Mouse (Mus musculus) CH12.LX (cell line): ENCODE results near the gene Chst5. TPM values are rescaled to one million over a fixed set of nuclear protein-coding genes. Genes with fewer than 3 reads are reported as not detected.

ENCODE experiments used
- DNase-seq: peaks from one replicate; pipeline ENCODE4 v3.0.0-alpha.2; 2013; ENCODE audit errors: extremely low read depth
- H3K27ac ChIP-seq: 2 replicates; pipeline ENCODE4 v1.5.1; 2012; ENCODE audit warnings: low read depth, mild to moderate bottlenecking, control low read depth, moderate library complexity; ENCODE audit not compliant: insufficient read depth
- H3K27me3 ChIP-seq: replicated peaks from 2 replicates; pipeline ENCODE3; 2012; ENCODE audit warnings: inconsistent platforms
- H3K36me3 ChIP-seq, 2 experiments: replicated peaks in 1 of 2; 2 replicates each; pipeline versions ENCODE3 to v1.6.1; 2012; ENCODE audit warnings: inconsistent platforms in 1 of 2, low read length in 1 of 2, mild to moderate bottlenecking in 1 of 2, mixed read lengths in 1 of 2, moderate library complexity in 1 of 2; ENCODE audit not compliant: control insufficient read depth in 1 of 2, insufficient read depth in 1 of 2
- H3K4me1 ChIP-seq, 2 experiments: 2 replicates each; pipeline ENCODE4 v1.6.1; 2012; ENCODE audit warnings: inconsistent platforms in 1 of 2, moderate library complexity in 1 of 2; ENCODE audit not compliant: insufficient read depth in 2 of 2, control insufficient read depth in 1 of 2
- H3K4me2 ChIP-seq: 2 replicates; pipeline ENCODE4 v1.6.1; 2012; ENCODE audit warnings: low read depth, mild to moderate bottlenecking, control low read depth; ENCODE audit not compliant: poor library complexity, insufficient read depth, severe bottlenecking
- H3K4me3 ChIP-seq, 3 experiments: fragments of 150-350 bp in 1 of 3; sonication (generic) in 1 of 3; replicated peaks in 1 of 3; 2 replicates each; pipeline versions ENCODE3 to v1.5.1; 2011 to 2012; ENCODE audit warnings: low read depth in 2 of 3, low read length in 2 of 3, mild to moderate bottlenecking in 2 of 3, moderate library complexity in 2 of 3, control low read depth in 1 of 3, improper control_type of control experiment in 1 of 3, inconsistent platforms in 1 of 3, mixed read lengths in 1 of 3; ENCODE audit not compliant: poor library complexity in 1 of 3
- H3K79me2 ChIP-seq: replicated peaks from 2 replicates; pipeline ENCODE4 v1.6.1; 2012; ENCODE audit warnings: mild to moderate bottlenecking, moderate library complexity; ENCODE audit not compliant: control insufficient read depth, poor library complexity, insufficient read depth, severe bottlenecking; ENCODE audit errors: extremely low read depth
- H3K9ac ChIP-seq: 2 replicates; pipeline ENCODE4 v1.6.1; 2012; ENCODE audit warnings: low read depth, mild to moderate bottlenecking, control low read depth, moderate library complexity; ENCODE audit not compliant: insufficient read depth
- H3K9me3 ChIP-seq: replicated peaks from 2 replicates; pipeline ENCODE3; 2012; ENCODE audit warnings: low read length, inconsistent platforms, mixed read lengths
- BHLHE40 ChIP-seq: IDR thresholded peaks from 2 replicates; pipeline ENCODE4 v1.6.1; 2011; ENCODE audit warnings: mild to moderate bottlenecking, low read depth, low read length, improper control_type of control experiment
- CHD2 ChIP-seq: IDR thresholded peaks from 2 replicates; pipeline ENCODE4 v1.6.1; 2011; ENCODE audit warnings: low read length, improper control_type of control experiment
- ELF1 ChIP-seq: IDR thresholded peaks from 2 replicates; pipeline ENCODE4 v1.6.1; 2014; ENCODE audit warnings: low read depth, mild to moderate bottlenecking, inconsistent platforms, low read length, improper control_type of control experiment
- EP300 ChIP-seq: IDR thresholded peaks from 2 replicates; pipeline ENCODE4 v1.6.1; 2011; ENCODE audit warnings: low read length, improper control_type of control experiment
- ETS1 ChIP-seq: conservative IDR thresholded peaks from 2 replicates; pipeline ENCODE4 v1.6.1; 2012; ENCODE audit warnings: low read depth, mild to moderate bottlenecking, inconsistent platforms, low read length, improper control_type of control experiment, moderate library complexity
- GABPA ChIP-seq: IDR thresholded peaks from 2 replicates; pipeline ENCODE4 v1.6.1; 2012; ENCODE audit warnings: low read depth, low read length, improper control_type of control experiment, inconsistent platforms; ENCODE audit not compliant: insufficient replicate concordance
- IRF4 ChIP-seq: IDR thresholded peaks from 2 replicates; pipeline ENCODE4 v1.6.1; 2014; ENCODE audit warnings: low read depth, mild to moderate bottlenecking, inconsistent platforms, low read length, improper control_type of control experiment
- JUN ChIP-seq: IDR thresholded peaks from 2 replicates; pipeline ENCODE4 v1.6.1; 2011; ENCODE audit warnings: low read depth, mild to moderate bottlenecking, low read length, improper control_type of control experiment, moderate library complexity; ENCODE audit not compliant: insufficient read depth
- JUND ChIP-seq: conservative IDR thresholded peaks from 2 replicates; pipeline ENCODE4 v1.6.1; 2011; ENCODE audit warnings: low read depth, low read length, improper control_type of control experiment
- KAT2A ChIP-seq: IDR thresholded peaks from 2 replicates; pipeline ENCODE4 v1.6.1; 2012; ENCODE audit warnings: low read length, improper control_type of control experiment, inconsistent platforms; ENCODE audit not compliant: insufficient replicate concordance
- MAFK ChIP-seq: IDR thresholded peaks from 2 replicates; pipeline ENCODE4 v1.6.1; 2011; ENCODE audit warnings: low read length, improper control_type of control experiment; ENCODE audit not compliant: insufficient replicate concordance
- MAX ChIP-seq: IDR thresholded peaks from 2 replicates; pipeline ENCODE4 v1.6.1; 2011; ENCODE audit warnings: low read length, improper control_type of control experiment
- MAZ ChIP-seq: IDR thresholded peaks from 2 replicates; pipeline ENCODE4 v1.6.1; 2012; ENCODE audit warnings: low read depth, mild to moderate bottlenecking, inconsistent platforms, low read length, improper control_type of control experiment, moderate library complexity
- MEF2A ChIP-seq: IDR thresholded peaks from 2 replicates; pipeline ENCODE4 v1.6.1; 2014; ENCODE audit warnings: low read depth, mild to moderate bottlenecking, inconsistent platforms, low read length, improper control_type of control experiment, borderline replicate concordance
- MYC ChIP-seq: IDR thresholded peaks from 2 replicates; pipeline ENCODE4 v1.6.1; 2011; ENCODE audit warnings: low read depth, mild to moderate bottlenecking, improper control_type of control experiment, low read length
- POLR2AphosphoS2 ChIP-seq: IDR thresholded peaks from 2 replicates; pipeline ENCODE4 v1.6.1; 2011; ENCODE audit warnings: low read depth, low read length, improper control_type of control experiment
- RAD21 ChIP-seq: IDR thresholded peaks from 2 replicates; pipeline ENCODE4 v1.6.1; 2011; ENCODE audit warnings: low read depth, mild to moderate bottlenecking, low read length, improper control_type of control experiment, moderate library complexity
- RCOR1 ChIP-seq: conservative IDR thresholded peaks from 2 replicates; pipeline ENCODE4 v1.6.1; 2012; ENCODE audit warnings: low read depth, mild to moderate bottlenecking, inconsistent platforms, low read length, improper control_type of control experiment
- SMC3 ChIP-seq: IDR thresholded peaks from 2 replicates; pipeline ENCODE4 v1.6.1; 2011; ENCODE audit warnings: low read depth, low read length, improper control_type of control experiment
- TCF12 ChIP-seq: IDR thresholded peaks from 2 replicates; pipeline ENCODE4 v1.6.1; 2014; ENCODE audit warnings: low read depth, mild to moderate bottlenecking, inconsistent platforms, low read length, improper control_type of control experiment
- USF1 ChIP-seq: IDR thresholded peaks from 2 replicates; pipeline ENCODE4 v1.6.1; 2014; ENCODE audit warnings: low read depth, mild to moderate bottlenecking, inconsistent platforms, low read length, improper control_type of control experiment
- USF2 ChIP-seq: conservative IDR thresholded peaks from 2 replicates; pipeline ENCODE4 v1.6.1; 2011; ENCODE audit warnings: low read depth, low read length, improper control_type of control experiment
- ZKSCAN1 ChIP-seq: IDR thresholded peaks from 2 replicates; pipeline ENCODE4 v1.6.1; 2012; ENCODE audit warnings: low read depth, inconsistent platforms, low read length, improper control_type of control experiment, borderline replicate concordance
- ZMIZ1 ChIP-seq: IDR thresholded peaks from 2 replicates; pipeline ENCODE4 v1.6.1; 2012; ENCODE audit warnings: low read depth, mild to moderate bottlenecking, inconsistent platforms, low read length, improper control_type of control experiment
- dilution Hi-C: fragments of 300-500 bp; cut with MboI; formaldehyde crosslinking; loops from 2 replicates; pipeline ENCODE4 v1.14.3; 2020; ENCODE audit warnings: low sequenced_read_pairs; ENCODE audit not compliant: extremely low pct_unique_long_range_greater_than_20kb, extremely low pct_ligation_motif_present
- in situ Hi-C: fragments of 300-500 bp; cut with MboI; formaldehyde crosslinking; loops from 3 replicates; pipeline ENCODE4 v1.14.3; 2019; ENCODE audit warnings: low sequenced_read_pairs, low pct_ligation_motif_present, low pct_unique_long_range_greater_than_20kb, mixed read lengths
- polyA plus RNA-seq: library from polyadenylated mRNA; unstranded; fragments of >175 nt; gene quantifications from 2 replicates; pipeline ENCODE4 v1.2.1, GENCODE M21; 2012; ENCODE audit warnings: low read depth; ENCODE audit not compliant: insufficient read length
- total RNA-seq, 2 experiments: library from RNA; depleted of rRNA; stranded (reverse); fragments of 300-350 nt in 1 of 2; fragments of >200 nt in 1 of 2; gene quantifications; 2 replicates each; pipeline ENCODE4 v1.2.3; 2012 to 2014

Chst5 gene
- total and polyA plus RNA-seq, 3 experiments = not detected

DNA sequence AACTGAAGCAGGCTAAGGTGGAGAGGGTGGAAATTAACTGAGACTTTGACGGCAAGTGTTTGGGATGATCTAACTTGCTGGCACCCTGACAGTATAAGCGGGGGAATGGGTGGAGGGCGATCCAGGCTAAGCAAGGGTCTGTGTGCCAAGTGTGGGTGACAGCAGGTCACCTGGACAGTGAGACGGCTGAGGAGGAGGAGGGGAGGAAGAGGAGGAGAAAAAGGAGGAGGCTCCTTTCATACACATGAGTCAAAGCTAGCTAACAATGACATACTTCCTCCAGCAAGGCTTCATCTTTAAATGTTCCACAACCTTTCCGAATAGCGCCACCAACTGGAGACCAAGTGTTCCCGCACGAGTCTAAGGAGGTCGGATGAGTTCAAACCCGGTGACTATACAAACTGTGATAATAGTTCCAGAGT is 13.1 kb upstream of the Chst5 start (continued):
- TF ChIP-seq MEF2A (no peak), RAD21 (peak; percentile 74), IRF4 (peak; percentile 64; the same call in 1 of the 2 replicates), BHLHE40 (no peak), MAFK (no peak), MAZ (no peak)

DNA sequence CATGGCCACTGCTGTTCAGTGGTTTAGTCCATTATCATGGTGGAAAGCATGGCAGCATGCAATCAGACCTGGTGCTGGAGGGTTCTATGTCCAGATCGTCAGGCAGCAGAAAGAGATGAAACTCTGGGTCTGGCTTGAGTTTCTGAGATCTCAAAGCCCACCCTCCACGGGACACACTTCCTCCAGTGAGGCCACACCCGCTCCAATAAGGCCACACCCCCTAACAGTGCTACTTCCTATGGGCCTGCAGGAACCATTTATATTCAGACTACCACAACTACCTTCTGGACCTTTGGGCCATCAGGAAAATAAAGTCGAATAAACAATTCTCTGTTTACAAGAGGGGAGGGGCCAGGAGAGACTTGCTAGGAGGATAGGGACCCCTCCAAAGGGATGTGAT is 10.7 kb upstream of the Chst5 start:
- H3K36me3 ChIP-seq = peaks cover 0 to 3% of the 10 kb centered on the region in 2 experiments
- H3K27me3 ChIP-seq = no peaks in the 10 kb centered on the region
- in situ Hi-C loops = no loop called here
- dilution Hi-C loops = no loop called here
- no peaks in the 10 kb centered on the region for H3K9me3 ChIP-seq
- no peak for TF ChIP-seq SMC3
- no peak for TF ChIP-seq TCF12
- no peak for TF ChIP-seq EP300
- TF ChIP-seq USF1 = no peak
- TF ChIP-seq RCOR1 = no peak
- no peak for TF ChIP-seq BHLHE40
- TF ChIP-seq JUND = no peak
- no peak for TF ChIP-seq ELF1
- no peak for TF ChIP-seq ETS1
- no peak for TF ChIP-seq GABPA
- no peak for TF ChIP-seq ZMIZ1
- TF ChIP-seq USF2 = no peak
- no peak for TF ChIP-seq MYC
- no peak for TF ChIP-seq KAT2A
- no peak for TF ChIP-seq JUN
- no peak for TF ChIP-seq CHD2
- no peak for TF ChIP-seq MAX
- TF ChIP-seq ZKSCAN1 = no peak
- no peak for TF ChIP-seq MAZ
- no peak for TF ChIP-seq POLR2AphosphoS2
- TF ChIP-seq, all 38 proteins: peak for 0
- no peaks in the 10 kb centered on the region for H3K79me2 ChIP-seq
- no peak overlapping the region for H3K4me3 ChIP-seq
- H3K27ac ChIP-seq = no peak overlapping the region
- peaks cover 0 to 4% of the 10 kb centered on the region in 2 experiments; a peak in 2 of 4 replicates for H3K4me1 ChIP-seq
- no peak for DNase-seq
- H3K9ac ChIP-seq = no peak overlapping the region
- no peak overlapping the region for H3K4me2 ChIP-seq
